Mouse (Mus musculus) spleen, adult 2 months (tissue): ENCODE data around the gene Maged2. TPM values are rescaled to one million over a fixed set of nuclear protein-coding genes. Genes with fewer than 3 reads are reported as not detected.
"Not testable (repeated sequence)": the region's sequence is repeated elsewhere in the genome, so short reads cannot be mapped to it uniquely, and the experiment has no call there.

Experiments
- DNase-seq, 2 experiments: peaks; one replicate each; pipeline versions ENCODE4 v3.0.0 to v3.0.0-alpha.2; 2012 to 2021; ENCODE audit warnings: low spot score in 2 of 2, low read depth in 1 of 2
- H3K27ac ChIP-seq: fragments of 200-500 bp; 2 replicates; pipeline ENCODE4 v1.5.1; 2012; ENCODE audit warnings: low read length, inconsistent platforms; ENCODE audit not compliant: insufficient read depth
- H3K27me3 ChIP-seq: fragments of 200-500 bp; 2 replicates; pipeline ENCODE4 v1.6.1; 2012; ENCODE audit warnings: mild to moderate bottlenecking, moderate library complexity, low read length, inconsistent platforms; ENCODE audit not compliant: control insufficient read depth, insufficient read depth
- H3K36me3 ChIP-seq: fragments of 200-500 bp; 2 replicates; pipeline ENCODE4 v1.6.1; 2012; ENCODE audit warnings: mild to moderate bottlenecking, low read length, inconsistent platforms; ENCODE audit not compliant: control insufficient read depth, insufficient read depth
- H3K4me1 ChIP-seq: fragments of 200-500 bp; 2 replicates; pipeline ENCODE4 v1.6.1; 2011; ENCODE audit warnings: inconsistent platforms; ENCODE audit not compliant: control insufficient read depth, insufficient read depth, insufficient read length
- H3K4me3 ChIP-seq: fragments of 200-500 bp; 2 replicates; pipeline ENCODE4 v1.5.1; 2011; ENCODE audit warnings: mild to moderate bottlenecking, inconsistent platforms; ENCODE audit not compliant: insufficient read depth, insufficient read length; ENCODE audit errors: extremely low read depth
- CTCF ChIP-seq: fragments of 200-500 bp; IDR thresholded peaks from 2 replicates; pipeline ENCODE4 v1.5.1; 2011; ENCODE audit warnings: mild to moderate bottlenecking, inconsistent platforms; ENCODE audit not compliant: insufficient read depth, insufficient read length, insufficient replicate concordance; ENCODE audit errors: extremely low read depth
- POLR2A ChIP-seq: fragments of 200-500 bp; IDR thresholded peaks from 2 replicates; pipeline ENCODE4 v1.6.1; 2011; ENCODE audit warnings: low read depth, low read length, inconsistent platforms
- WGBS: fragments of 180-500 bp; shearing (Covaris S2); methylation state at CpG from one replicate; pipeline ENCODE4 v1.1.7; 2018; 5-methylcytosine and 5-hydroxymethylcytosine counted together
- polyA plus RNA-seq: library from polyadenylated mRNA; depleted of rRNA; stranded (reverse); fragments of >200 nt; gene quantifications from 2 replicates; pipeline ENCODE4 v1.2.3, GENCODE M21; 2012; rRNA removed

Maged2 gene
- 8.5 TPM in 2 replicates for polyA plus RNA-seq

DNA sequence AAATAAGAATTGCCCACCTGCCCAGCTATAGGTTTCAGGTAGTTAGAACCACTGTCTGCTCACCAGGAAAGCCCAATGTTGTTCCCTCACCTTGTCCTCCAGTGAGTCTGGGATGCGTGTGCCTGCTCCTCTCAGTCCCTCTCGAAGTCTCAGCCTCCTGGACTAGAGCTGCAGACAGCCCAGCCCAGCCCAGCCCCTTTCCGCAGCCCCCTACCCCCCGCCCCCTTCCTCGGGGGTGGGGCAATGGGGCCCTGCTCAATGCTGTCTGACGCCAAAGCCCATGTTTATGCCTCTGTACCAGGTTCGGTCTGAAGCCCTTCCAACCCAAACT lies at the start of gene Maged2:
Maged2 (minus strand) TSS at position 207 of the 331 bp plus-strand sequence.
- H3K4me1 ChIP-seq, result no peaks in the 10 kb centered on the region; the same call in 1 of the 2 replicates
- DNase-seq, result no peak
- 34% methylated on average over 7 of the region's 7 CpGs for WGBS
- no peak for TF ChIP-seq POLR2A
- no peak for TF ChIP-seq CTCF
- no peaks in the 10 kb centered on the region for H3K36me3 ChIP-seq
- no peak within 1 kb of the TSS for H3K27ac ChIP-seq
- peak within 1 kb of the TSS; percentile 66 for H3K4me3 ChIP-seq
- H3K27me3 ChIP-seq, result no peaks in the 10 kb centered on the region

DNA sequence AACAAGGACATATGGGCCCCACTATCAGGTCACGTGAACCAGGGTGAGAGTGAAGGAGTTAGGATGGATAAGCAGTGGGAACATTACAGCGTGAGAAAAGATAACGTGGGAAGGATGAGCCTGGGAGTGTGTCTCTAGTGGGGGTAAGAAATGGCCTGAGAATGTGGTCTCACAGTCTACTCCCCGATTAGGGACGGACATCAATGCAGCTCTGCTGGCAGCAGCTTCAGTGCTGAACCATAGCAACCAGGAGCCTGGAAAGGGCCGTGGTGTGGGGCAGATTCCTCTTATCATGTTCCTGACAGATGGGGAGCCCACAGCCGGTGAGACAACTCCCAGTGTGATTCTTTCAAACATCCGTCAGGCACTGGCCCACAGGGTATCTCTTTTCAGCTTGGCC lies 34.1 kb upstream of the Maged2 start:
- TF ChIP-seq POLR2A (no peak), CTCF (no peak)
- Histone ChIP-seq H3K27ac (no peak overlapping the region), H3K36me3 (no peaks in the 10 kb centered on the region), H3K4me1 (no peaks in the 10 kb centered on the region), H3K4me3 (no peak overlapping the region), H3K27me3 (no peaks in the 10 kb centered on the region)
- DNase-seq, result no peak
- WGBS, result 84% methylated on average over 8 of the region's 8 CpGs

DNA sequence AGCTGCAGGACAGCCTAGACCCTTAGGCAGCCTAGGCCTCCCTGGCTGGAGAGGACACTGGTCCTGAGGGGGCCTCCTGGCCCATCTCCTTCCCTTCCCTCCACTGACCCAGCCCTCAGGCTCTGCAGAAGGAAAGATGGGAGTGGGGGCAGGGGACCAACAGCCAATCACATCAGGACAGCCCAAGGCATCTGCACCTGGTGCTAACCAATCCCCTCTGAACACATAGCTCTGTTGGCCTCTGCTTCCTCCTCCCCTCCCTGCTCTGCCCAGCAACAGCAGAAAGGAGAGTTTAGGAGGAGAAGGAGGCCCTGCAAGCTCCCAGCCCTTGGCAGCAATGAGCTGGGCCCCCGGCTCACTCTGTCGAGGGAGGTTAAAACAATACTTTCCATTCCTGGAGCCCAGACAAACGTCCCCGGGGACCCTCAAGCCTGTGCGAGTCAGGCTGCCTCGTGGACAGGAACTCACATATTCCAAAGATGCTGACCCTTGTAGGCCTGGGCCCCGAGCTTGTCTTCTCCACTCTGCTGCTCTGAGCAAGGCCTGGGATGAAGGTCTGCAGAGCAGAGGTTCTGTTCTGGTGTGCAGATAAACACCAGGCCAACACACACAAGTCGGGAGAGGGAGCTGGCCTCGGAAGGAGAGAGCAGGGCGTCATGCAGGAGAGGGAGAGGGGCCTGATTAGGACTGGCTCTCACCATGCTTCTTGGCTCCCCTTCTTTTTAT lies 31.5 kb upstream of the Maged2 start:
- not testable (repeated sequence) for H3K4me3 ChIP-seq, H3K27me3 ChIP-seq, H3K27ac ChIP-seq, H3K36me3 ChIP-seq, H3K4me1 ChIP-seq, DNase-seq
- 82% methylated on average over 4 of the region's 10 CpGs for WGBS

DNA sequence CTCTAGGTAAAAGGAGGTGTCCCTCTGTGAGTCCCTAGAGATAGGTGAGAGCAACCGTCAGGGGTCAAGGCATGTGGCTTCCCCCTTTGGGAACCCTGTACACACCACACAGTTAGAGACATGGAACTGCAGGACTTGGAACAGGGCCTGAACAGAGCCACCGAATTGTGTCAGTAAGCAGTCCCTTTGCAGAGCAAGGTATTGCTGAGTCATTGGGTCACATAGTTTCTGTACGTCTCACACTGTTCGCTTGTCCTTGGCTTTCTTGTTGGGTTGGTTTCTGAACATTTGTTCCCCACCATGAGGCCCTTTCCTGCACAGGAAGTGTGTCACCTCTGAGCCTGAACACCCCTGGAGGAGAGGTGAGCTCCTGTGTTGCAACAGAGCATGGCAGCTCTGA lies 29.1 kb upstream of the Maged2 start:
- H3K4me1 ChIP-seq, H3K4me3 ChIP-seq, H3K27ac ChIP-seq, H3K27me3 ChIP-seq, DNase-seq, H3K36me3 ChIP-seq: not testable (repeated sequence)
- 60% methylated on average over 2 of the region's 4 CpGs for WGBS

DNA sequence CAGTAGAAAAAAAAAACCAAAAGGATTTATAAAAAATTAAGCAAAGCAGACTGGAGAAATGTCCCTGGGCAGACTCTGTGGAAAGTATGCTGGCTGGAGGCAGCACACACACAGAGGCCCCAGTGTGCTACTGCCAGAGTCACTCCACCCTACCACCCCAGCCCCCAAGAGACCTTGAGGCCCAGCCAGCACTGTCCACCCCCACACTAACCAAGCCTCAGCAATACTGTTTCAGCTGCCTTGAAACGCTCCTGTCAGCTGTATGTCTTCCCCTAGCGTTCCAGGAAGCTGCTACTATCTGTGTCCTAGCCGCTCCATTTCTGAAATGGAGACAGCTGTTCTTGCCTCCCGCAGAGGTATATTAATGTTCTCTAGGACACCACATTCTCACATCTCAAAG lies 16.2 kb upstream of the Maged2 start:
- no peaks in the 10 kb centered on the region for H3K36me3 ChIP-seq
- DNase-seq, result no peak
- no peak overlapping the region for H3K4me3 ChIP-seq
- H3K27me3 ChIP-seq, result no peaks in the 10 kb centered on the region
- H3K27ac ChIP-seq, result no peak overlapping the region
- no peak for TF ChIP-seq POLR2A
- TF ChIP-seq CTCF, result no peak
- H3K4me1 ChIP-seq, result no peaks in the 10 kb centered on the region
- 90% methylated on average over 4 of the region's 4 CpGs for WGBS

DNA sequence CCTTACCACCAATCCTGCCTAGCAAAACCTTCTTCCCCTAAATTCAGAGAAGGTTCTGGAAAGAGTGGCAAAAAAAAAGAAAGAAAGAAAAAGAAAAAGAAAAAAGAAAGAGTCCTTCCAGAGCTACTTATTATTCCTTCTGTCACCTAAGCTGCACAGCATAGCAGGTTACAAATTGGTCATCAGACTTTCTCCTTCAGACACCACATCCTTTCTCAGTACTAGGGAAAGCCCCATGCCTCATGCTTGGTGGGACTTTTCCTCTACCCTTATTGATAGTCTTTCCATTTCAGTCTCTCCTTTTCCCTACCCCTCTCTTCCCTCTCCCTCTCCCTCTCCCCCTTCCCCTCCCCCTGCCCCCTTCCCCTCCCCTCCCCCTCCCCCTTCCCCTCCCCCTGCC lies 3.1 kb upstream of the Maged2 start:
- Histone ChIP-seq H3K27me3 (no peaks in the 10 kb centered on the region), H3K36me3 (no peaks in the 10 kb centered on the region), H3K4me1 (no peaks in the 10 kb centered on the region; the same call in 1 of the 2 replicates), H3K4me3 (no peak overlapping the region), H3K27ac (no peak overlapping the region)
- no peak for DNase-seq
- TF ChIP-seq POLR2A, result no peak
- no peak for TF ChIP-seq CTCF

DNA sequence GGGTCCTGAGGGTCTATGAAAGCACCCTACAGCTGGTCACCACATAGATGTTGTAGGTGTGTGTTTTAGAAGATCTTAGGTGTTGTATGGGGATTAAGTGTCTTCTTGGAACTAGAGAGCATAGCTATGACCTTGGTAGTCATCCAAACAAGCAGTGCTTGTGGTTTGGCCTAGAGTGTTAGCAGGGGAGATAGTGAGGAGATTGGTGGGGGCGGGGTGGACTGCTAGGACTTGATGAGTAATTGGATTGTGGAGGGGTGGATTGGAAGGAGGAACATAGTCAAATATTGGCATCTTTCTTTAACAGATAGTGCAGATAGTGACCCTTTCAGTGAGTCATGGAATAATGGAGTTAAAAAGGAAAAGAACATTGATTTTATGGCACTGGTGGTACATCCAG lies 1.5 kb upstream of the Maged2 start:
- Histone ChIP-seq H3K4me1 (no peaks in the 10 kb centered on the region; the same call in 1 of the 2 replicates), H3K27ac (no peak overlapping the region), H3K36me3 (no peaks in the 10 kb centered on the region), H3K27me3 (no peaks in the 10 kb centered on the region), H3K4me3 (no peak overlapping the region)
- DNase-seq, result no peak
- WGBS, result 74% methylated on average over 1 of the region's 1 CpGs
- TF ChIP-seq CTCF (no peak), POLR2A (no peak)
